Mouse (Mus musculus) MEL (cell line): ENCODE data around the gene Gm9837. TPM values are rescaled to one million over a fixed set of nuclear protein-coding genes. Genes with fewer than 3 reads are reported as not detected.

Experiments
- DNase-seq: peaks from one replicate; pipeline ENCODE4 v3.0.0; 2011; ENCODE audit warnings: low read depth, low spot score
- H3K27ac ChIP-seq: 2 replicates; pipeline ENCODE4 v1.5.1; 2012; ENCODE audit warnings: low read depth, mild to moderate bottlenecking, control low read depth, low read length, moderate library complexity; ENCODE audit not compliant: control insufficient read depth
- H3K27me3 ChIP-seq, 2 experiments: fragments of 150-350 bp in 1 of 2; sonication (generic) in 1 of 2; 2 replicates each; pipeline ENCODE4 v1.6.1; 2012; ENCODE audit warnings: low read length in 2 of 2, mild to moderate bottlenecking in 2 of 2, improper control_type of control experiment in 1 of 2, moderate library complexity in 1 of 2; ENCODE audit not compliant: insufficient read depth in 2 of 2, control insufficient read depth in 1 of 2
- H3K36me3 ChIP-seq, 2 experiments: 2 replicates each; pipeline ENCODE4 v1.6.1; 2012 to 2014; ENCODE audit warnings: low read length in 2 of 2, improper control_type of control experiment in 1 of 2, inconsistent platforms in 1 of 2, mild to moderate bottlenecking in 1 of 2; ENCODE audit not compliant: insufficient read depth in 2 of 2, control insufficient read depth in 1 of 2
- H3K4me1 ChIP-seq, 2 experiments: fragments of 150-350 bp in 1 of 2; sonication (generic) in 1 of 2; 2 replicates each; pipeline ENCODE4 v1.6.1; 2012; ENCODE audit warnings: low read length in 2 of 2, improper control_type of control experiment in 1 of 2, mild to moderate bottlenecking in 1 of 2; ENCODE audit not compliant: insufficient read depth in 2 of 2, control insufficient read depth in 1 of 2
- H3K4me3 ChIP-seq, 2 experiments: fragments of 150-350 bp in 1 of 2; sonication (generic) in 1 of 2; 2 replicates each; pipeline ENCODE4 v1.5.1; 2012; ENCODE audit warnings: low read depth in 2 of 2, low read length in 2 of 2, mild to moderate bottlenecking in 2 of 2, moderate library complexity in 2 of 2, control low read depth in 1 of 2, improper control_type of control experiment in 1 of 2; ENCODE audit not compliant: control insufficient read depth in 1 of 2, insufficient read depth in 1 of 2
- H3K79me2 ChIP-seq: 2 replicates; pipeline ENCODE4 v1.6.1; 2012; ENCODE audit warnings: mild to moderate bottlenecking, low read length, moderate library complexity; ENCODE audit not compliant: control insufficient read depth, poor library complexity, insufficient read depth
- H3K9ac ChIP-seq: 2 replicates; pipeline ENCODE4 v1.6.1; 2012; ENCODE audit warnings: low read depth, mild to moderate bottlenecking, control low read depth, low read length, moderate library complexity; ENCODE audit not compliant: control insufficient read depth, poor library complexity, severe bottlenecking
- H3K9me3 ChIP-seq: fragments of 150-350 bp; sonication (generic); replicated peaks from 2 replicates; pipeline ENCODE4 v1.6.1; 2012; ENCODE audit warnings: mild to moderate bottlenecking, low read length, improper control_type of control experiment, moderate library complexity; ENCODE audit not compliant: insufficient read depth
- BHLHE40 ChIP-seq: IDR thresholded peaks from 2 replicates; pipeline ENCODE4 v1.6.1; 2012; ENCODE audit warnings: low read depth, mild to moderate bottlenecking, inconsistent platforms, low read length, improper control_type of control experiment, borderline replicate concordance
- CHD2 ChIP-seq: IDR thresholded peaks from 2 replicates; pipeline ENCODE4 v1.6.1; 2011; ENCODE audit warnings: low read length, improper control_type of control experiment
- CTCF ChIP-seq, 3 experiments: IDR thresholded peaks in 2 of 3; conservative IDR thresholded peaks in 1 of 3; 2 replicates each; pipeline ENCODE4 v1.5.1; 2011 to 2012; ENCODE audit warnings: low read length in 3 of 3, low read depth in 2 of 3, mild to moderate bottlenecking in 2 of 3, improper control_type of control experiment in 1 of 3, inconsistent platforms in 1 of 3, mixed read lengths in 1 of 3, moderate library complexity in 1 of 3; ENCODE audit not compliant: control insufficient read depth in 1 of 3, insufficient read depth in 1 of 3, poor library complexity in 1 of 3, severe bottlenecking in 1 of 3
- E2F4 ChIP-seq: IDR thresholded peaks from 2 replicates; pipeline ENCODE4 v1.6.1; 2011; ENCODE audit warnings: low read depth, low read length, improper control_type of control experiment, borderline replicate concordance
- ELF1 ChIP-seq: IDR thresholded peaks from 2 replicates; pipeline ENCODE4 v1.6.1; 2014; ENCODE audit warnings: low read depth, mild to moderate bottlenecking, inconsistent platforms, low read length, improper control_type of control experiment, moderate library complexity
- ETS1 ChIP-seq: IDR thresholded peaks from 2 replicates; pipeline ENCODE4 v1.6.1; 2012; ENCODE audit warnings: low read depth, mild to moderate bottlenecking, inconsistent platforms, low read length, improper control_type of control experiment, moderate library complexity
- GATA1 ChIP-seq: IDR thresholded peaks from 2 replicates; pipeline ENCODE4 v1.6.1; 2011; ENCODE audit warnings: low read depth, low read length, improper control_type of control experiment
- JUND ChIP-seq: IDR thresholded peaks from 2 replicates; pipeline ENCODE4 v1.6.1; 2011; ENCODE audit warnings: low read depth, mild to moderate bottlenecking, improper control_type of control experiment, low read length
- MAFK ChIP-seq: IDR thresholded peaks from 2 replicates; pipeline ENCODE4 v1.6.1; 2011; ENCODE audit warnings: low read depth, mild to moderate bottlenecking, low read length, improper control_type of control experiment, borderline replicate concordance
- MAZ ChIP-seq: IDR thresholded peaks from 2 replicates; pipeline ENCODE4 v1.6.1; 2012; ENCODE audit warnings: low read depth, mild to moderate bottlenecking, inconsistent platforms, low read length, improper control_type of control experiment
- MXI1 ChIP-seq: IDR thresholded peaks from 2 replicates; pipeline ENCODE4 v1.6.1; 2011; ENCODE audit warnings: mild to moderate bottlenecking, low read depth, low read length, improper control_type of control experiment
- MYB ChIP-seq: IDR thresholded peaks from 2 replicates; pipeline ENCODE4 v1.6.1; 2011; ENCODE audit warnings: mild to moderate bottlenecking, low read depth, low read length, improper control_type of control experiment
- MYC ChIP-seq: IDR thresholded peaks from 2 replicates; pipeline ENCODE4 v1.6.1; 2011; ENCODE audit warnings: low read depth, mild to moderate bottlenecking, low read length, improper control_type of control experiment, moderate library complexity
- NELFE ChIP-seq: IDR thresholded peaks from 2 replicates; pipeline ENCODE4 v1.6.1; 2011; ENCODE audit warnings: low read depth, low read length, improper control_type of control experiment
- NRF1 ChIP-seq: IDR thresholded peaks from 2 replicates; pipeline ENCODE4 v1.6.1; 2014; ENCODE audit warnings: low read depth, mild to moderate bottlenecking, inconsistent platforms, low read length, improper control_type of control experiment, moderate library complexity; ENCODE audit not compliant: poor library complexity, insufficient read depth, severe bottlenecking
- POLR2A ChIP-seq, 2 experiments: IDR thresholded peaks; 2 replicates each; pipeline ENCODE4 v1.6.1; 2011 to 2012; ENCODE audit warnings: low read length in 2 of 2, mild to moderate bottlenecking in 2 of 2, control low read depth in 1 of 2, improper control_type of control experiment in 1 of 2, low read depth in 1 of 2, moderate library complexity in 1 of 2; ENCODE audit not compliant: control insufficient read depth in 1 of 2, insufficient read depth in 1 of 2, poor library complexity in 1 of 2
- POLR2AphosphoS5 ChIP-seq: IDR thresholded peaks from 2 replicates; pipeline ENCODE4 v1.6.1; 2012; ENCODE audit warnings: low read depth, borderline replicate concordance, mild to moderate bottlenecking, inconsistent platforms, low read length, moderate library complexity, mixed read lengths
- RAD21 ChIP-seq: IDR thresholded peaks from 2 replicates; pipeline ENCODE4 v1.6.1; 2011; ENCODE audit warnings: mild to moderate bottlenecking, low read depth, low read length, improper control_type of control experiment
- SIN3A ChIP-seq: IDR thresholded peaks from 2 replicates; pipeline ENCODE4 v1.6.1; 2012; ENCODE audit warnings: low read length, improper control_type of control experiment, inconsistent platforms
- SMC3 ChIP-seq: IDR thresholded peaks from 2 replicates; pipeline ENCODE4 v1.6.1; 2011; ENCODE audit warnings: low read depth, low read length, improper control_type of control experiment
- TBP ChIP-seq: IDR thresholded peaks from 2 replicates; pipeline ENCODE4 v1.8.0; 2011; ENCODE audit warnings: low read depth, low read length, improper control_type of control experiment
- USF2 ChIP-seq, 2 experiments: IDR thresholded peaks; 2 replicates each; pipeline ENCODE4 v1.6.1; 2011 to 2012; ENCODE audit warnings: improper control_type of control experiment in 2 of 2, low read length in 2 of 2, borderline replicate concordance in 1 of 2, inconsistent platforms in 1 of 2, low read depth in 1 of 2, mild to moderate bottlenecking in 1 of 2; ENCODE audit not compliant: insufficient read depth in 1 of 2
- ZKSCAN1 ChIP-seq: IDR thresholded peaks from 2 replicates; pipeline ENCODE4 v1.6.1; 2012; ENCODE audit warnings: low read depth, mild to moderate bottlenecking, inconsistent platforms, low read length, improper control_type of control experiment, moderate library complexity
- ZMIZ1 ChIP-seq: IDR thresholded peaks from 2 replicates; pipeline ENCODE4 v1.6.1; 2012; ENCODE audit warnings: low read depth, mild to moderate bottlenecking, inconsistent platforms, low read length, improper control_type of control experiment, moderate library complexity
- polyA plus RNA-seq, 2 experiments: library from polyadenylated mRNA; stranded (reverse) in 1 of 2; unstranded in 1 of 2; fragments of >175 nt in 1 of 2; fragments of >200 nt in 1 of 2; gene quantifications; 2 replicates each; pipeline versions ENCODE4 v1.2.1 to v1.2.4; 2012; ENCODE audit warnings: low replicate concordance in 2 of 2, low read depth in 1 of 2; ENCODE audit not compliant: insufficient read length in 2 of 2, insufficient read depth in 1 of 2, missing spikeins in 1 of 2
- total RNA-seq: library from RNA; depleted of rRNA; stranded (reverse); fragments of 300-350 nt; gene quantifications from 2 replicates; pipeline ENCODE4 v1.2.3, GENCODE M21; 2012

Gm9837 gene
- total and polyA plus RNA-seq, 3 experiments = not detected

DNA sequence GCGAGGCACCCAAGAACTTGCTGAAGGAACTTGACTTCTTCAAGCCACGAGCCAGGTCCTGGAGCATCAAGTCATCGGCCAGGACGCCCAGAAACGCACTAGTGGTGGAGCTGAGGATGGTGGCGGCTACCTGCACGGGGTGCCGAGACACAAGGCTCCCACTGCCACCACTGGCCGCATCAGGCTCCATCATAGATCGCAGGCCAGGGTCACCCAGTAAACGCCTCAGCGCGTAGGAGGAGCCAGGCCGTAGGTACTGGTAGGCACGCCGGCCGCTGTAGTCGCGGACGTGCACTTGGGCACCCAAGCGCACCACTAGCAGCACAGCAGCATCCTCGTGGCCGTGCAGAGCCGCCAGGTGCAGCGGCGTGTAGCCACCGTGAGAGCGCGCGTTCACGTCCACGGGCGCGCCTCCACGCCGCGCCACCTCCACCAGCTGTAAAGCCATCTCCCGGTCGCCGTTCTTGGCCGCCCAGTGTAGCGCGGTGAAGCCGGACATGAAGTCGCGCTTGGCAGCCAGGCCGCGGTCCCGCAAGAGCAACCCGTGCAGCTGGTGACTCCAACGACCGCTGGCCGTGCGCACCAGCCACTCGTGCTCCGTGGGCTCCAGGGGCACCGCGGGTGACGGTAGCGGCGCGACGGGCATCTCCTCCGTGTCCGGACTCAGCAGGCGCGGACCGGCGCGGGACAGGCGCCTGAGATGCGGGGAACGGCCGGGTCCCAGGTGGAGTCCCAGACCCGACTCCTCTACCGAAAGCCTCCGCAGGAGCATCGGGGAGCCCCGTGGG is 8.3 kb upstream of the Gm9837 start:
- DNase-seq = no peak
- H3K9me3 ChIP-seq = no peaks in the 10 kb centered on the region
- no peak overlapping the region for H3K27ac ChIP-seq
- H3K27me3 ChIP-seq = peaks cover 4 to 5% of the 10 kb centered on the region in 2 experiments
- peaks cover 18 to 25% of the 10 kb centered on the region in 2 experiments for H3K4me1 ChIP-seq
- H3K79me2 ChIP-seq = no peaks in the 10 kb centered on the region
- no peak overlapping the region for H3K9ac ChIP-seq
- peaks cover 0 to 27% of the 10 kb centered on the region in 2 experiments; a peak in 2 of 4 replicates for H3K36me3 ChIP-seq
- TF ChIP-seq E2F4 (no peak), CTCF (IDR thresholded peaks at IDR 0.05 in 2 of 3, conservative IDR thresholded peaks at IDR 0.05 in 1 of 3; ENCODE audit: control insufficient read depth in 1 of 3, insufficient read depth in 1 of 3, low read depth in 2 of 3, low read length in 3 of 3, poor library complexity in 1 of 3, severe bottlenecking in 1 of 3) (no peak), SMC3 (no peak), JUND (no peak), NELFE (no peak), MAFK (no peak), MAZ (no peak), CHD2 (no peak)
- H3K4me3 ChIP-seq = no peak overlapping the region

DNA sequence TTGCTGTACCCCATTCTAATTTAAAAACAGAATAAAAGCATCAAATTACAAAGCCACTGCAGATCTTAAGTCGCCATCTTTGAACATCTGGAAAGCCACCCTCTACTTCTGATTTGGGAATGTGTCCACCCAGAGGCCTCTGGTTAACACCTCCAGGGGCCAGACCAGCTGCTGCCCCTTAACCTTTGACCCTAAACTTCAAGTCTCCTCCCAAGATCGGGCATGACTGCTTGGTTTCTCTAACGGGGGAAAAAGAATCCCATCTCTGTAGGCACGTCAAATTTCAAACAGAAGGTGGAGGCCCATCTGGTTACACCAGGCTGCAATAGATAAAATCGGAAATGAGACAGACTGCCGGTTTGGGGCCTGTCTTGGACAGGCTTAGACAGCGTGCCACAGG is 7.6 kb upstream of the Gm9837 start:
- no peak for DNase-seq
- TF ChIP-seq USF2 (IDR thresholded peaks at IDR 0.05; ENCODE audit: borderline replicate concordance in 1 of 2, insufficient read depth in 1 of 2, low read depth in 1 of 2, low read length in 2 of 2) (no peak), E2F4 (no peak), CHD2 (no peak), MXI1 (no peak), POLR2AphosphoS5 (no peak), POLR2A (IDR thresholded peaks at IDR 0.05; ENCODE audit: control insufficient read depth in 1 of 2, insufficient read depth in 1 of 2, low read depth in 1 of 2, low read length in 2 of 2, poor library complexity in 1 of 2) (no peak), RAD21 (no peak)
- no peaks in the 10 kb centered on the region for H3K9me3 ChIP-seq
- no peak overlapping the region for H3K9ac ChIP-seq
- peaks cover 12 to 18% of the 10 kb centered on the region in 2 experiments for H3K4me1 ChIP-seq
- peaks cover 0 to 20% of the 10 kb centered on the region in 2 experiments; a peak in 2 of 4 replicates for H3K36me3 ChIP-seq
- no peak overlapping the region for H3K4me3 ChIP-seq
- H3K79me2 ChIP-seq = no peaks in the 10 kb centered on the region
- H3K27me3 ChIP-seq = peaks cover 4 to 5% of the 10 kb centered on the region in 2 experiments
- H3K27ac ChIP-seq = no peak overlapping the region

DNA sequence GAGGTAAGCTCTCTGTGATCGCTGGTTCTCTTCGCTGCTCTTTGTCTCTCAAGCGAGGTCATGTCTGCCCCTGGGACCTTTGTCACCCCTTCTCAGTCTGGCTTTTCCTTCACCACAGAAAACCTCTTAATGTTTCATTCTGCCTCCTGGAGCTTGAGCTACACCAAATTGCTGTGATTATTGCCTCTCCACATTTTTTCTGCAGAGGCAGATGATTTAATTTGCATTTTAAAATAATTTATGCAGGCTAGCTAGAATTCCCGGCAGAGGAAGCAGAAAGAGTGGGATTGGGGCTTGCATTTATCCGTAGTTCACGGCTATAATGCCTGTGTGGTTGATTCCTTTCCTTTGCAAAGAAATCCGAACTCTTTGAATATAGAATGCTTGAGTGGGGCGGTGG is 5.3 kb upstream of the Gm9837 start:
- Histone ChIP-seq H3K9me3 (no peaks in the 10 kb centered on the region), H3K27me3 (peaks cover 4 to 5% of the 10 kb centered on the region in 2 experiments), H3K79me2 (no peaks in the 10 kb centered on the region), H3K9ac (no peak overlapping the region), H3K4me1 (peaks cover 4 to 8% of the 10 kb centered on the region in 2 experiments), H3K36me3 (peaks cover 0 to 10% of the 10 kb centered on the region in 2 experiments; a peak in 2 of 4 replicates), H3K27ac (no peak overlapping the region), H3K4me3 (no peak overlapping the region)
- DNase-seq = no peak
- no peak for TF ChIP-seq MYB
- no peak for TF ChIP-seq RAD21
- no peak for TF ChIP-seq ELF1
- no peak for TF ChIP-seq ETS1
- no peak for TF ChIP-seq SIN3A
- no peak for TF ChIP-seq SMC3
- no peak for TF ChIP-seq NRF1
- TF ChIP-seq JUND = no peak
- no peak for TF ChIP-seq POLR2A (IDR thresholded peaks at IDR 0.05; ENCODE audit: control insufficient read depth in 1 of 2, insufficient read depth in 1 of 2, low read depth in 1 of 2, low read length in 2 of 2, poor library complexity in 1 of 2)
- TF ChIP-seq GATA1 = no peak
- TF ChIP-seq MYC = no peak
- no peak for TF ChIP-seq ZMIZ1
- TF ChIP-seq ZKSCAN1 = no peak
- no peak for TF ChIP-seq BHLHE40
- TF ChIP-seq TBP = no peak
- TF ChIP-seq MAFK = no peak
